Mouse (Mus musculus): ENCODE results near the gene Syn3.
A peak's percentile ranks its signal among the peaks of the same experiment; 100 is the strongest.
"Not testable (repeated sequence)": the region's sequence is repeated elsewhere in the genome, so short reads cannot be mapped to it uniquely, and the experiment has no call there.

The Syn3 gene

DNA sequence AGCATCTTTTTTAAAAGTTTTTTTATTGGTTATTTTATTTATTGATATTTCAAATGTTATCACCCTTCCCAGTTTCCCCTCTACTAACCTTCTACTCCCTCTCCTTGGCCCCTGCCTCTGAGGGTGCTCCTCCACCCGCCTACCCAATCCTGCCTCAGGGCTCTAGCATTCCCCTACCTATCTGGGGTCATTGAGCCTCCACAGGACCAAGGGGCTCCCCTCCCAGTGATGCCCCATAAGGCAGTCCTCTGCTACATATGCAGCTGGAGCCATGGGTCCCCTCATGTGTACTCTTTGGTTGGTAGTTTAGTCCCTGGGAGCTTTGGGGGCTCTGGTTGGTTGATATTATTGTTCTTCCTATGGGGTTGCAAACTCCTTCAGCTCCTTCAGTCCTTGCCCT, 471.9 kb downstream of the Syn3 start:
- ATAC-seq (ENCODE audit: insufficient number of reproducible peaks, low FRiP score, low TSS enrichment): not testable (repeated sequence)

DNA sequence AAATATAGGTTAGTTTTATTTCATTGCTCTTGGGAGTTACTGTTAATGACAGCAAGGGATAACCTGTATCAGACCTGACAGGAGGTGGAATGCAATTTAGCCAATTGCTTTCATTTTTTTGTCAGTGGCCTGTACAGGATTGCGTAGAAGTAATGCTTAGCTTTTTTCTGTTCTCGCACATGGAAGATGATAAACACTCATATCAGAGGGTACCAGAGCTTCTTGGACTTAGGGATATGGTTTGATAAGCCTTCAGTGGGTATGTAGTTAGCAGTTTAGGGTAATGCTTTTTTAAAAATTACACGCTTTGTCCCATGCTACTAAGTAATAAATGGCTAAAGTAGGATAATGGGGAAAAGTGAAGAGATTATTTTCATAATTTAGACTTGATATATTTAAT, 472.3 kb downstream of the Syn3 start:
- no peak for ATAC-seq (ENCODE audit: insufficient number of reproducible peaks, low FRiP score, low TSS enrichment)

DNA sequence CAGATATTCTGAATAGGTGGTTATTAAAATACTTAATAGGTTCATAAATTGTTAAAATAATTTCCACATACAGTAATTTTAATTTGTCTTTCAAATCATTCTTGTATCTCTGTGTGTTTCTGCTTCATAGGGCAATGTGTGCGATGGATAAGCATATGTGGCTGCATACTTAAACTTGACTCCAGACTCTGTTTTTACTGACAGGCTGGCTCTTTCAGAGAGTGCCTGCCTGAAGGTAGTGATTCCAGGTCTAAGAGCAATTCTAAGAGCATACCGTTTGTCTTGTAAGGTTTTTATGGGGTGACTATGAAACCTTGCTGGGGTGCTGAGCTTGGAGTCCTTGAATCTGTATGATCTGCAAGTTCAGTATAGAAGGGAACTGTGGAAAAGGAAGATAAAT, 472.8 kb downstream of the Syn3 start:
- no peak for ATAC-seq (ENCODE audit: insufficient number of reproducible peaks, low FRiP score, low TSS enrichment)

DNA sequence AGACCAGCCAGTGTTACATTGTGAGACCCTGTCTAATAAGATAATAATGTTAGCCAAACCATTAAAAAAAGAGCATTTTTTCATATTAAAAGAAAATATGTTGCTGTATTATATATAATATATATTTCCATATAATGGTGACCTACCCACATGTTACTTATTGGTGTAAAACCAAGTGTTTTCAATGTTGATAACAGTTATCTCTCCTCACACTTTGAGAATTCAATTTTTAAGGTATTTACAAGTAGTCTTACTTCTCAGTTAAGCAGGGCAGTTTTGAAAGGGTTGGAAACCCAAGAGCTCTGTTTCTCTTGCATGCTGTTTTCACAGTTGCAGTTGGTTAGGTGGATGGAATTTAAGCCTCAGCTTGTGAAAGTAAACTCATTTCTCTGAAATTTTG, 475.5 kb downstream of the Syn3 start:
- no peak for ATAC-seq (ENCODE audit: insufficient number of reproducible peaks, low FRiP score, low TSS enrichment)

DNA sequence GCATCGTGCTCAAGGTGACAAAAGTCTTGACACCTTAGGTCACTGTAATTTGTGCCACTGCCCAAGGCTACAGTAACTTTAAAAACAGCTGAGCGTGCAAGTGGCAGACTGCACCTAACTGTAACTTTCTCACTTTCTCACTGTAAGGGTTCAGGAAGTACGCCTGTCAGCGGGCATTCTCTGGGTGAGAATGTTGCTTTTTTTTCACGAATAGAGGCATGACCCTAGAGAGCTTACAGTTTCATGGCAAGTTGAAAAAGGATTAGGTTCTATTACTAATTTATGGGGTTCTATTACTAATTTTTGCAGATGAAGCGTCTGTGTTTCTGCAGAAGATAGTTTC, 476.3 kb downstream of the Syn3 start:
- ATAC-seq (ENCODE audit: insufficient number of reproducible peaks, low FRiP score, low TSS enrichment): no peak

DNA sequence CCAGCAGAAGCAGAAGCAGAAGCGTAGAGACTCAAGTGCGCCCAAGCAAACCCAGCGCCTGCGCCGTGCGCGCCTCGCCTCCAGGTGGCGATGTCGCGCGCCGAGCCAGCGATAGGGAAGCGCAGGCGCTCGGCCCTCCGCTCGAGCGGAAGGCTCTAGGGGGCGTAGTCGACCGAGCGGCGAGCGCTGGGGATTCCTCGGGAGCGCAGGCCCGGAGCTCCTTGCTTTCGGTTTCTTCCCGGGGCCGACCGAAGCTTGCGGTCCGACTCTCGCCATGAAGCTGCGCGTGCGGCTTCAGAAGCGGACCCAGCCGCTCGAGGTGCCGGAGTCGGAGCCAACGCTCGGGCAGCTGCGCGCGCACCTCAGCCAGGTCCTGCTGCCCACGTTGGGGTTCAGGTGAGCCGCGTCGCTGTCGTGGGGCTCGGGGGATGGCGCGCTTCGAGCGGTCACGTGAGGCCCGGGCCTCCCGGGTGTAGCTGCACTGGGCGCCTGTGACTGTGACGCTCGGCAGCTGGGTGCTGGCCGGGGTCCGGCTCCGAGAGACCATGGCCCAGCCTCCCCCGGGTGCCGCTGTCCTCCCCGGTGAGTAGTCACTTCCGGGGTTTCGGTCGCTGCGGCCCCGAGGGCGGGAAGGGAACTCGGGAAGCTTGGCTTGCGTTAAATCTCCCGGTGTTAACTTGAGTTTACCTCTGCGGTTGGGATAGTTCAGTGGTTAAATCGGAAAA, 476.8 kb downstream of the Syn3 start, which contains the start of gene Fbxo7:
Fbxo7 (plus strand) TSS at position 224 of the 725 bp plus-strand sequence.
- ATAC-seq (ENCODE audit: insufficient number of reproducible peaks, low FRiP score, low TSS enrichment): peak; percentile 96

DNA sequence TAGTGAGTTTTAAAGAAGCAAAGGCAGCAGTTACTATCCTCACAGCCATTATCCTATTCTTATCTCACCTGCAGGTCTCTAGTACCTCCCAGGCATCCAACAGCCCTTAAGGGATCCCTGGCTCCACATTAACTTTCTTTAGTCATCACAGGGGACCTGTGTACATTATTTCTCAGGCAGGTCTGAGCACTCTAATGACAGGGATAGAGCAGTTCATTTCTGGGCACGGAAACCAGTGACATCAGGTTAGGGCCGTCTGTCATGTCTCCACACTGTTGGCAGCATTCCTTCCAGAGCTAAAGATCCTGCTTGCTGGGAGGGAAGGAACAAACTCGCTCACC, 477.3 kb downstream of the Syn3 start:
- ATAC-seq (ENCODE audit: insufficient number of reproducible peaks, low FRiP score, low TSS enrichment): no peak

DNA sequence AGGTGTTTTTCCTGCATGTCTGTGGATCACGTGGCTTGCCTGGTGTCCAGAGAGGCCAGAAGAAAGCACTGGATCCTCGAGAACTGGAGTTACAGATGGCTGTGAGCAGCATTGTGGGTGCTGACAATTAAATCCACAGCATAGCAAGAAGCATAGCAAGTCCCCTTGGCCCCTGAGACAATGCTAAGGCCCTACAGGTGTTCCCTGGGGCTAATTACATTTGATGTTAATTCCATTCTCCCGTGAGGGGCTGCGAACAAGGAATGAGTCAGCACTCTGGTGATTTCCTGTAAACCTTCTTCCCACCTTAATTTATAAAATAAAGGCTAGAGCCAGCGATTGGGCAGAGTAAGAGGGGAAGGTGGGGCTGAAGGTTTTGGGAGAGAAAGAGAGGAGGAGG, 479.9 kb downstream of the Syn3 start:
- no peak for ATAC-seq (ENCODE audit: insufficient number of reproducible peaks, low FRiP score, low TSS enrichment)

DNA sequence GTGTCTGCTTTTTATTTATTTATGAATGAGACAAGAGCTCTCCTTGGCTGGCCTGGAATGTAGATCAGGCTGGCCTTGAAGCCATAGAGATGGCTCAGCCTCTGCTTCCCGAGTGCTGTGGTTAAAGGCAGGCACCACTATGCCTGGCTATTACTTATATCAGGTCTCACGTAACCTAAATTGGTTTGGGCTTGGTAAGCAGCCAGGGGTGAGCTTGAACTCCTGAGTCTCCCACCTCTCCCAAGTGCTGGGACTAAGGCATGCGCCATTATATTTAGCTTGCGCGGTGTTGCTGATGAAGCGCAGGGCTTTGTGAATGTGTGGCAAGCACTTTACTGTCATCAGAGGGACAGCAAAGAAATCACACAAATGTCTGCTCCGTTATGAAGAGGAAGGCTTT, 480.9 kb downstream of the Syn3 start:
- no peak for ATAC-seq (ENCODE audit: insufficient number of reproducible peaks, low FRiP score, low TSS enrichment)

DNA sequence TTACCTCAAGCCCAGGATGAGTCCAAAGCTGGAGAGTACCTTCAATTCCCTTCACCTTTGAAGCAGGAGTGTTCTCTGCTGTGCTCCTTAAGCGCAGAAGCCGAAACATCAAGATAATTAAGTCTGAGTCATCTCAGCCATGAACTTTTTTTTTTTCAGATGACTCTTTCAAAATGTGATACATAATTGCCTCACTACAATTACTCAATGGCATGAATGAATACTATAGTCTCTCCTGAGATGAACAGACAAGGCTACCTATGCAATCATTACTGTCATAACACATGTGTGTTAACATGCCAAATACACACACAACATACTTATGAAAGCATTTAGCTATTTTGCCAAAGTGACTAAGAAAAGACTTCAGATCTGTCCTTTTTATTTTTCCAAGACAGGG, 486.9 kb downstream of the Syn3 start, which contains the start of gene Bpifc:
Bpifc (minus strand) TSS at position 115 of the 400 bp plus-strand sequence.
- ATAC-seq (ENCODE audit: insufficient number of reproducible peaks, low FRiP score, low TSS enrichment): no peak

DNA sequence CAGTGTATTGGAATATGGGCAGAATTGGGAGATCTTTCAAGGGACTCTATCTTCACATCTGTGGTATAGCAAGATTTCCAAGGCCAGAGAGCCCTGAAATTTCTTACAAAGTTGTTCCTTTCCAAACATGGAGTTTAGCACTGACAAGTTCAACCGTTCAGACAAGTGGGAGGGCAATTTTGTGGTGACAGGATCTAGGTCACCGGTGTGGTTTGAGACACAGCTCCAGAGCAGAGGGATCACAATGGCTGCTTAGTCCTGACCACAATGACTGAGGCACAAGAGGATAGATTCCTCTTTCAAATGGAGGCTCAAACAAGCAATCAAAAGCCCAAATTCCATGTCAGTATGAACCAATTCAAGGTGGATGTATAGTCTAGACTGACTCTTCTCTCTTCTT, 487.5 kb downstream of the Syn3 start:
- ATAC-seq (ENCODE audit: insufficient number of reproducible peaks, low FRiP score, low TSS enrichment): no peak

DNA sequence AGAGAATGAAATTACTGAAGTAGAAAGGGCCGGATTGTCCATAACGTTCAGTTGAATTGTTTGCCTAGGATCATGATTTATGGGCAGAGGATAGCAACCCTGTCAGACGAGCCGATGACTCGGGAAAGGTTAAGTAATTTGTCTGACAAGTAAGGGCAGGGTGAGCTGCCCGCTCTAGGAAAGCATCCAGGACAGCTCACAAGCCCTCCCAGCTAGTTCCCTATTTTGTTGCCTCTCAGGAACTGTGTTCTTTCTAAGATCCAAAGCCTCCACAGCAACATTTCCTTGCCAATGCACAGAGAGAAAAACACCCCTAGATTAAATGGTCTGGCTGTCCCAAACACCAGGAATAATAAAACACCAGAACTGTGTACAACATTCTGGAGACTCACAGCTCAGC, 488.1 kb downstream of the Syn3 start:
- ATAC-seq (ENCODE audit: insufficient number of reproducible peaks, low FRiP score, low TSS enrichment): no peak

DNA sequence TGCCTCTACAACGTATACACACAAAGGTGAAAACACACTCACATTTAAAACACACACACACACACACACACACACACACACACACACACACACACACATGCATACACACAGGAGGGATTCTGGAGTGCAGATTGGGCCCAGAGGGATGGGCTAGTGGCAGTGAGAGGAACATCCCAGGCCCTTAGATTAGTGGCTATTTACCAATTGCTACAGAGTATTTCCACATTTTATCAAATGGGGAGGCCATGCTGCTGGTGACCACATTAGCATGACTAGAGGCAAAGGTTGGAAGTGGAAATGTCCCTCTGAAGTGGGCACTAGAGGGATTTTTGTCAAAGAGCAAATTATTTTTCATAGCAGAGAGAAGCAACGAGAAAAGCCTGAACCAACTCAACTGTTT, 489.0 kb downstream of the Syn3 start:
- no peak for ATAC-seq (ENCODE audit: insufficient number of reproducible peaks, low FRiP score, low TSS enrichment)

DNA sequence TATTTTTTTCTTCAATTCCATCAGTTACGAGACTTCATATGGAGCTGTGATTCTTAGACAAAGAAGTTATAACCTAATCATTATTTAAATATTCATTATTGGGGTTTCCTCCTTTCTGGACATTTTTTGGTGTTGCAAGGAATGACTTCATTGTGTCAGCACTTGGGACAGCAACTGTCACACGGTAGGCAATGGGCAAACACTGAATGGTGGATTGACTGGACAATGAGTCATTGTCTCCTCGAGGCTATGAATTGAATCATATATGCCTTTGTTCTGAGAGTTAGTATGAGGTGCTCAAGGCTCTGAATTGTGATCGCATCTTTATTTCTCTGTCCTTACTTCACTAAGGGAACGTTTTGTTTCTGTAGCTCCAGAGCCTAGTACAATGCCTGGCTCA, 492.2 kb downstream of the Syn3 start:
- ATAC-seq (ENCODE audit: insufficient number of reproducible peaks, low FRiP score, low TSS enrichment): no peak

Data from cerebellum, adult (tissue).